Comparison of ENCODE assay signal across 9 mouse cellular contexts in genomic region chr5:77464851-77465548, GRCm38 (mm10). TPM values are rescaled to one million over a fixed set of nuclear protein-coding genes. Genes with fewer than 3 reads are reported as not detected.
DNase-seq lines count a peak whose midpoint lies in the region; ATAC-seq and TF ChIP-seq lines count a peak whose summit lies in the region.
"Had no signal": no experiment of that assay in that cellular context is flagged by ENCODE, and none has a peak within 500 bp of the region (broad histone marks: within the 10 kb centered on the region; RNA-seq: fewer than 3 reads in every experiment).

No protein-coding gene starts in this region.

- no peak for ATAC-seq in intestine, embryonic 14.5 days (replicated peaks; ENCODE audit: low FRiP score, low TSS enrichment, low read depth)
- ATAC-seq in intestine, embryonic 16.5 days, result no peak
- no peak for ATAC-seq in embryonic facial prominence, embryonic 14.5 days (ENCODE audit: low read depth)
- no peak for ATAC-seq in limb, embryonic 11.5 days (ENCODE audit: insufficient number of reproducible peaks, low FRiP score, low TSS enrichment, low read depth)

- H3K27me3 ChIP-seq in intestine, embryonic 14.5 days (replicated peaks; ENCODE audit: control insufficient read depth, insufficient read depth, low read length), result no peaks in the 10 kb centered on the region
- H3K27me3 ChIP-seq in intestine, embryonic 16.5 days (replicated peaks; ENCODE audit: control insufficient read depth, insufficient read depth, low read length), result no peaks in the 10 kb centered on the region
- H3K27me3 ChIP-seq in embryonic facial prominence, embryonic 14.5 days (replicated peaks; ENCODE audit: control insufficient read depth, insufficient read depth, low read length), result no peaks in the 10 kb centered on the region
- no peaks in the 10 kb centered on the region for H3K27me3 ChIP-seq in limb, embryonic 11.5 days (ENCODE audit: control insufficient read depth, insufficient read depth, low read length)

- H3K36me3 ChIP-seq in intestine, embryonic 14.5 days (ENCODE audit: control insufficient read depth, insufficient read depth, low read length), result no peaks in the 10 kb centered on the region
- no peaks in the 10 kb centered on the region for H3K36me3 ChIP-seq in intestine, embryonic 16.5 days (ENCODE audit: control insufficient read depth, insufficient read depth, low read length)
- H3K36me3 ChIP-seq in embryonic facial prominence, embryonic 14.5 days (ENCODE audit: control insufficient read depth, insufficient read depth, low read length), result no peaks in the 10 kb centered on the region
- no peaks in the 10 kb centered on the region for H3K36me3 ChIP-seq in limb, embryonic 11.5 days (ENCODE audit: control insufficient read depth, insufficient read depth, low read length)

- H3K4me1 ChIP-seq in intestine, embryonic 14.5 days (replicated peaks; ENCODE audit: control insufficient read depth, insufficient read depth, low read length), result no peaks in the 10 kb centered on the region
- no peaks in the 10 kb centered on the region for H3K4me1 ChIP-seq in intestine, embryonic 16.5 days (ENCODE audit: control insufficient read depth, insufficient read depth, low read length)
- no peaks in the 10 kb centered on the region for H3K4me1 ChIP-seq in bone marrow, adult 2 months (ENCODE audit: control insufficient read depth, insufficient read depth, low read length)
- H3K4me1 ChIP-seq in embryonic facial prominence, embryonic 14.5 days (ENCODE audit: control insufficient read depth, insufficient read depth, low read length), result no peaks in the 10 kb centered on the region
- 0 out of 2 replicates have a peak, but pooled peaks cover 2% of the 10 kb centered on the region for H3K4me1 ChIP-seq in limb, embryonic 11.5 days (ENCODE audit: control insufficient read depth, insufficient read depth, low read length)
- H3K4me1 ChIP-seq in olfactory bulb, adult 2 months (ENCODE audit: control insufficient read depth, insufficient read depth, low read length), result no peaks in the 10 kb centered on the region

- WGBS in intestine, embryonic 14.5 days, result 57% methylated on average over 19 of the region's 19 CpGs
- 58% methylated on average over 19 of the region's 19 CpGs for WGBS in intestine, embryonic 16.5 days
- 57% methylated on average over 19 of the region's 19 CpGs for WGBS in bone marrow, adult 2 months
- whole genome bisulfite sequencing in embryonic facial prominence, embryonic 14.5 days, result 41% methylated on average over 19 of the region's 19 CpGs
- WGBS in limb, embryonic 11.5 days, result 52% methylated on average over 19 of the region's 19 CpGs
- WGBS in olfactory bulb, adult 2 months, result 63% methylated on average over 19 of the region's 19 CpGs

- TF ChIP-seq CTCF in bone marrow, adult 2 months (IDR thresholded peaks at IDR 0.05; ENCODE audit: control insufficient read depth, insufficient read depth, low read length), result peak; percentile 63
- TF ChIP-seq CTCF in olfactory bulb, adult 2 months (IDR thresholded peaks at IDR 0.05; ENCODE audit: insufficient read depth, low read depth, low read length), result peak; percentile 45

- TF ChIP-seq POLR2A in bone marrow, adult 2 months (IDR thresholded peaks at IDR 0.05; ENCODE audit: borderline replicate concordance, control insufficient read depth, low read depth, low read length), result no peak
- no peak for TF ChIP-seq POLR2A in olfactory bulb, adult 2 months (IDR thresholded peaks at IDR 0.05; ENCODE audit: insufficient read depth, low read depth, low read length)

- no peak overlapping the region for H3K27ac ChIP-seq in intestine, embryonic 14.5 days (ENCODE audit: low read depth)
- no peak overlapping the region for H3K27ac ChIP-seq in intestine, embryonic 16.5 days (ENCODE audit: low read length)
- no peak overlapping the region for H3K27ac ChIP-seq in bone marrow, adult 2 months (ENCODE audit: control insufficient read depth, insufficient read depth, low read depth, low read length, poor library complexity)
- H3K27ac ChIP-seq in embryonic facial prominence, embryonic 14.5 days (replicated peaks; ENCODE audit: low read depth, low read length), result no peak overlapping the region
- no peak overlapping the region for H3K27ac ChIP-seq in limb, embryonic 11.5 days (replicated peaks; ENCODE audit: low read depth, low read length)
- H3K27ac ChIP-seq in olfactory bulb, adult 2 months (ENCODE audit: insufficient read depth, low read depth, low read length), result no peak overlapping the region
- H3K27ac ChIP-seq: macrophage had no signal

- intact Hi-C loops in heart, postnatal 10 days (cut with DNase I), result loop anchor here (1.0 to 5.0 kb wide), 2 partner anchors 111 to 337 kb away; no protein-coding TSS in a partner anchor

- no peak overlapping the region for H3K4me2 ChIP-seq in intestine, embryonic 14.5 days (ENCODE audit: low read length)
- no peak overlapping the region for H3K4me2 ChIP-seq in intestine, embryonic 16.5 days (ENCODE audit: low read depth, low read length)
- no peak overlapping the region for H3K4me2 ChIP-seq in embryonic facial prominence, embryonic 14.5 days (ENCODE audit: low read depth, low read length)
- no peak overlapping the region for H3K4me2 ChIP-seq in limb, embryonic 11.5 days (ENCODE audit: low read depth, severe bottlenecking)

- no peak overlapping the region for H3K4me3 ChIP-seq in intestine, embryonic 14.5 days (ENCODE audit: low read depth, low read length)
- H3K4me3 ChIP-seq in intestine, embryonic 16.5 days (ENCODE audit: low read length), result no peak overlapping the region
- no peak overlapping the region for H3K4me3 ChIP-seq in bone marrow, adult 2 months (replicated peaks; ENCODE audit: control insufficient read depth, low read depth, low read length)
- no peak overlapping the region for H3K4me3 ChIP-seq in embryonic facial prominence, embryonic 14.5 days (ENCODE audit: low read depth, low read length)
- H3K4me3 ChIP-seq in limb, embryonic 11.5 days (ENCODE audit: low read depth, low read length), result no peak overlapping the region
- H3K4me3 ChIP-seq in olfactory bulb, adult 2 months (ENCODE audit: insufficient read depth, low read depth, low read length), result no peak overlapping the region

- H3K9ac ChIP-seq in intestine, embryonic 14.5 days (ENCODE audit: low read length), result no peak overlapping the region
- H3K9ac ChIP-seq in intestine, embryonic 16.5 days (ENCODE audit: low read depth, low read length), result no peak overlapping the region
- no peak overlapping the region for H3K9ac ChIP-seq in embryonic facial prominence, embryonic 14.5 days (ENCODE audit: low read depth, low read length)
- H3K9ac ChIP-seq in limb, embryonic 11.5 days (ENCODE audit: low read length), result no peak overlapping the region

- DNase-seq in intestine, embryonic 14.5 days (ENCODE audit: low spot score), result peak; percentile 62
- peak; percentile 58 for DNase-seq in embryonic facial prominence, embryonic 14.5 days (ENCODE audit: low spot score)
- peak; percentile 72 to 85 for DNase-seq in heart, postnatal 10 days
- DNase-seq in limb, embryonic 11.5 days (ENCODE audit: low spot score), result peak; percentile 77
- peak; percentile 80 for DNase-seq in thymus, postnatal 14 days

- no peaks in the 10 kb centered on the region for H3K9me3 ChIP-seq in intestine, embryonic 14.5 days (ENCODE audit: control insufficient read depth, low read length)
- no peaks in the 10 kb centered on the region for H3K9me3 ChIP-seq in intestine, embryonic 16.5 days (ENCODE audit: control insufficient read depth, low read length)
- no peaks in the 10 kb centered on the region for H3K9me3 ChIP-seq in embryonic facial prominence, embryonic 14.5 days (ENCODE audit: control insufficient read depth, low read length)
- H3K9me3 ChIP-seq in limb, embryonic 11.5 days (ENCODE audit: control insufficient read depth, low read length), result no peaks in the 10 kb centered on the region

RNA-seq across cellular contexts. Expression of gene Igfbp7, which starts 57.2 kb away (rescaled TPM):
- 52.4 and 57.9 TPM in 2 replicates for polyA plus RNA-seq in intestine, embryonic 14.5 days (2014; fragmentation: Nextera tagmentation; extraction: Ambion mirVana)
- 85.2 and 109 TPM in 2 replicates for polyA plus RNA-seq in intestine, embryonic 16.5 days (2015; fragmentation: Nextera tagmentation; extraction: Ambion mirVana)
- polyA plus RNA-seq in bone marrow, adult 2 months (2011; ENCODE audit: insufficient read depth, insufficient read length, low replicate concordance, missing spikeins), result 17.3 and 24.2 TPM in 2 replicates
- polyA plus RNA-seq in embryonic facial prominence, embryonic 14.5 days (2014; fragmentation: Nextera tagmentation; extraction: Ambion mirVana), result 85.8 and 119 TPM in 2 replicates
- total RNA-seq in heart, postnatal 10 days (2021), result 100 to 1,000 TPM; 435 to 466 TPM
- polyA plus RNA-seq in limb, embryonic 11.5 days (2014; fragmentation: Nextera tagmentation; extraction: Ambion mirVana), result 1.9 and 2.6 TPM in 2 replicates
- not detected in 2 replicates for polyA plus RNA-seq in olfactory bulb, adult 2 months (2012; ENCODE audit: insufficient read depth, insufficient read length, low replicate concordance, missing spikeins)
